Mouse (Mus musculus) spleen, adult 12 weeks (tissue): ENCODE results near the gene Olfr1395.

Experiments used
- DNase-seq: peaks from one replicate; pipeline ENCODE4 v3.0.0; 2022; ENCODE audit warnings: low spot score

Olfr1395 gene

GRCm38 (mm10) chr11:49141974-49142373, at the start of gene Olfr1395:
Gene Olfr1395, plus strand, starts transcription at chr11:49142274.
- no peak for DNase-seq

- no peak for DNase-seq
These were observed 49.3 kb upstream of the Olfr1395 start for GRCm38 (mm10) chr11:49092786-49093185.

DNA sequence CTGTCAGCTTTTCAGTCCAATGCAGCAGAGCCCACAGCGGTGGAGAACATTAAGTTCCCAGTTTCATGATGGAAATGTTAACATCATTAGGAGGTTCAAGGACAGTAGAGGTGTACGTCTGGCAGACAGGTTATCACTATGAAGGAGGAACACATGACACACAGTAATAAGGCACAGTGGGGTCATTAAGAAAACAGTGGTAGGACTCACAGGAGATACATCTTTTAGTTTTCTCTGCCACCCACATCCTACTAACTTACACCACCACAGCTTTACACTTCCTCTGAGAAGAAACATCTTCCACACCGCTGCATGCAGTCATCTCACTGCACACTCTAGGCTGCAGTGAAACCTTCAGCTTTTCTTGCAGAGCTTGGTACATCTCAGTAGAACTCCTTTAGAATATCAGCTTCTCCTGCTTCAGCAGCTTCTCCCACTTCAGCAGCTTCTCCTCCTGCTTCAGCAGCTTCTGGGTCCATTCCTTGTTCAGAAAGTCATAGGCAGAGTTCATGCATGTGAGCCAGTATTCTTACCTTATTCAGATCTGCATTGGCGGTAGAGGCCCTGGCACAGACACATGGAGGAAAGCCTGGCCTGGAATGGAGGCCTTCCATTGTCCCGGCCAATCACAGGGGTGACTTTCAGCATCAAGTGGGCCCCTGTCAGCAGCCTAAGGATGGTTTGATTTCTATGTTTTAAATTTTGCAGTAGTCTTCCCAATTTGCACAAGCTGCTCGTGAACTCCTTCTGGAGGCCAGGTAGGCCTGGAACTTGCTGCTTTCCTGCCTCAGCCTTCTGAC, 48.0 kb upstream of the Olfr1395 start:
- no peak for DNase-seq

DNA sequence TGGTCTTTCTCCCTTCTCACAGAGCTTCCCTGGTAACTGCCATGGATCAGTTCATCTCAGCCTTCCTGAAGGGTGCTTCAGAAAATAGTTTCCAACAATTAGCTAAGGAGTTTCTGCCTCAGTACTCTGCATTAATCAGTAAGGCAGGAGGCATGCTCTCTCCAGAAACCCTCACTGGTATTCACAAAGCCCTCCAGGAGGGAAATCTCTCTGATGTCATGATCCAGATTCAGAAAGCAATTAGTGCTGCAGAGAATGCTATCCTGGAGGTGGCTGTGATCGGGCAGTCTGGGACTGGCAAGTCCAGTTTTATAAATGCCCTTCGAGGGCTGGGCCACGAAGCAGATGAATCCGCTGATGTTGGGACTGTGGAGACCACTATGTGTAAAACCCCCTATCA, 46.7 kb upstream of the Olfr1395 start:
- DNase-seq, result no peak

GRCm38 (mm10) chr11:49100409-49100808, 41.7 kb upstream of the Olfr1395 start:
- no peak for DNase-seq

- DNase-seq, result no peak
These were observed 40.6 kb upstream of the Olfr1395 start for GRCm38 (mm10) chr11:49101500-49101899.

DNA sequence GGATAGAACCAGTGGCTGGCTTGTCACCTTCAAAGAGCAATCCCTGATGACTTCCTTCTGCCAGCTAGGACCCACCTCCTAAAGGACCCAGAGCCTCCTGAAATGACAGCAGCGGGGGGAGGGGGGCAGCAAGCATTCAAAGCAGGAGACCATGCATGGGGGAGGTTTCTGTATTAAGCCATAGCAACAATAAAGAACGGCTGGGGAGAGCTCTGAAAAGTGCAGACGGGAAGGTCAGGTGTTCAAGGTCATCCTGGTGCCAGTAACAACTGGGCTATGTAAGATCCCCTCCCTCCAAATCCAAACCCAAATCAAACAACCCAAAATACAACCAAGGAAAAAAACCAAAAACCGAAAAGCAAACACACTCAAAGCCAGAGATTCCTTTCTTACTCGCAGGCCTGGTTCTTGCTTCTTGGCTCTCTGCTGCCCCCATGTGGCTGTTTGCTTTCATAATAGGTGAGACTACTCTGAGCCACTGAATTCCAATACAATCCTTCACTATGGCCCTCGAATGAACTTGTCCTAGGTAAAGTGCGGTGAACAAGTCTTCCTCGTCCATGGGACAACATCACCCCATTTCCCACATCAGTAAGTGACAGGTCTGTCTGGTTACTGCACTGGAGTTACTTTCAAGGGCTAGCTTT, 38.9 kb upstream of the Olfr1395 start:
- DNase-seq, result peak; percentile 76

DNA sequence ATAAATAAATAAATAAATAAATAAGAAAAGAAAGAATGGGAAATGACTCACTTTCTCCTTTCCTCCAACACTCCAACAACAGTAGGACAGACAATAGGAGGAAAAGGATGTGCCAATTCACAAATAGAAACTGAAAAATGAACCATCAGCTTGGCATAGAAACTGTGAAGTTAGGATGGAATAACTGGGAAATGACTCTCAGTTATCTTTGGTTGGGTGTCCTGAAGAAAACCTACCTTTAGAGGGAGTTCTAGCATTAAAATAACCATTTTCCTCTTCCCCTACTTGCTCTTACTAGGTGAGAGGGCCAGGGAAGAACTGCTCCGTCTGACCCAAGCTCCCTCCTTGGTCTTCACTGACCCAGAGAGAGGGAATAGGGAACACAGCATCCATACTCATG, 36.3 kb upstream of the Olfr1395 start:
- no peak for DNase-seq

GRCm38 (mm10) chr11:49107650-49108537, 34.2 kb upstream of the Olfr1395 start:
- no peak for DNase-seq

GRCm38 (mm10) chr11:49108833-49109232, 33.2 kb upstream of the Olfr1395 start:
- no peak for DNase-seq

- DNase-seq, result no peak
These were observed 31.1 kb upstream of the Olfr1395 start for GRCm38 (mm10) chr11:49111000-49111399.

DNA sequence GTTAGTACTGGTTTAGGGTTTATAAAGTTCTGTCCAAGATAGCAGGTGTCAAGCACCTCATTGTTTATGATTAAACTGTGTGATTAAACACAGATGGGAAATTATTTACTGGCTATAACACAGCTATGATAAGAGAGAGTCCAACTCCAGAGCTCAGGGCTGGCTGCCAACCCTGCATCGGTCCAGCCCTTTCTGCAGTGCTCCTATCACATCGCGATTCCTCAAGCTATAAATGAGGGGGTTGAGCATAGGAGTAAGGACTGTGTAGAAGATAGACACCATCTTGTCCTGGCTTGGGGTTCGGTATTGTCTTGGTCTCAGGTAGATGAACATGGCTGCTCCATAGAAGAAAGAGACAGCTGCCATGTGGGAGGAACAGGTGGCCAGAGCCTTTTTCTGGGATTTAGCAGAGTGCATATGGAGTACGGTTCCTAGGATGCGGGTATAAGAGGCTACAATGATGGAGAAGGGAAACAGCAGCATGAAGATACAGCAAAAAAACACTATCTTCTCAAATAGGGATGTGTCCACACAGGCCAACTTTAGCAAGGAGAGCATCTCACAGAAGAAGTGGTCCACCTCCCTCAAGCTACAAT, 29.4 kb upstream of the Olfr1395 start:
- DNase-seq, result no peak

- DNase-seq, result no peak
These were observed 27.9 kb upstream of the Olfr1395 start for GRCm38 (mm10) chr11:49114158-49114557.

- no peak for DNase-seq
These were observed 27.3 kb upstream of the Olfr1395 start, which contains the start of gene Olfr1396 for GRCm38 (mm10) chr11:49114774-49115173. Gene Olfr1396, minus strand, starts transcription at chr11:49114874.

GRCm38 (mm10) chr11:49119635-49120034, 22.4 kb upstream of the Olfr1395 start:
- DNase-seq, result no peak

GRCm38 (mm10) chr11:49124169-49124568, 17.9 kb upstream of the Olfr1395 start:
- no peak for DNase-seq

DNA sequence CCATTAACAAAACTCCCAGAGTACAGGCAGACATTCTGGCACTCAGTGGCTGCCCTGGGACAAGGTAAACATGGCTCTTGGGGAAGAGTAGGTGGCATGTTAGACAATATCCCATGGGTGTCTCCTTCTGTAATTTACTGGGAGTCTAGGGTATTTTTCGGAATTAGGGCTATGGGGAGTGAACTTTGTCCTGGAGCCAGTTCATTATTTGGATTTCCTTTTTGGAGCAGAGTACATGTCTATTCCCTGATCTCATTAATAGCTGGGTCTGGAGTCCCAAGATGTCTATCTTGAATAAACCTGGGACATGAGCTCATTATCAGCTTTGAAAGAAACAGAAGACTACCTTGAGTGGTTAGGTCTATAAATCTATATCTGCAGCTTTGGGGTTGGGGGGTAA, 12.0 kb downstream of the Olfr1395 start, which contains the start of gene Olfr1394:
Gene Olfr1394 (plus strand): TSS at position 301 of the 400 bp plus-strand sequence.
- DNase-seq, result no peak

GRCm38 (mm10) chr11:49156821-49157814, 15.0 kb downstream of the Olfr1395 start:
- no peak for DNase-seq

GRCm38 (mm10) chr11:49168839-49169611, 27.0 kb downstream of the Olfr1395 start:
- no peak for DNase-seq

GRCm38 (mm10) chr11:49170576-49170975, 28.5 kb downstream of the Olfr1395 start:
- DNase-seq, result no peak
